Mouse (Mus musculus): ENCODE results near the gene Rorb. TPM values are rescaled to one million over a fixed set of nuclear protein-coding genes. Genes with fewer than 3 reads are reported as not detected.

Gene Rorb
- 0.01 TPM in 2 replicates for polyA plus RNA-seq (2015; fragmentation: Nextera tagmentation; extraction: Ambion mirVana)

DNA sequence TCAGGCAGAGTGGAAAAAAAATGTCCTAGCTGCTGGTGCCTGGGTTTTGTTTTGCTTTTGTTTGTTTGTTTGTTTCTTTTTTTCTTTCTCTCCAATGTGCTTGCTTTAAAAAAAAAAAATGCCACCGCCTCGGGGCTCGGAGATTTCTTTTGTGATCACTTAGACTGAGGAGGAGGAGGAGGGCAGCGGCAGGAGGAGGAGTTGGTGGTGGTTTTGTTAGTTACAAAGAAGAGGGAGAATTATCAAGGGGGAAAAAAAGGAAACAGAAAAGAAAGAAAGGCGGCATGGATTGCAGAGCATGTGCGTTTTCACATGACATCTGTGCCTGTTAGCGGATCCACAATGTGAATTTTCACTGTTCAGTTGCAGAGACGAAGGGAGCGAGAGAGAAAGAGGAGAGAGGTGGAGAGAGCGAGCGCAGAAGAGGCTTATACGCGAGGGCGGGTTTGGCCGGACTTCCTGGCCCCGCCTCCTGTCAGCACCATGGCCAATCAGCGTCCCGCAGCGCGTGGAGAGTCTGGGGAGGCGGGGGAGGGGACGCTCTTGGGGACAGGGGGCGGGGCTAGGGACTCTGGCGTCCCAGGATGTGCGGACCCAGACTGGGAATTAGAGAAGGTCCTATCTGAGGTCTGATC, at the start of gene Rorb:
Gene Rorb (minus strand): TSS at position 404 of the 635 bp plus-strand sequence.
- peak; percentile 87 for ATAC-seq (ENCODE audit: insufficient read depth)

DNA sequence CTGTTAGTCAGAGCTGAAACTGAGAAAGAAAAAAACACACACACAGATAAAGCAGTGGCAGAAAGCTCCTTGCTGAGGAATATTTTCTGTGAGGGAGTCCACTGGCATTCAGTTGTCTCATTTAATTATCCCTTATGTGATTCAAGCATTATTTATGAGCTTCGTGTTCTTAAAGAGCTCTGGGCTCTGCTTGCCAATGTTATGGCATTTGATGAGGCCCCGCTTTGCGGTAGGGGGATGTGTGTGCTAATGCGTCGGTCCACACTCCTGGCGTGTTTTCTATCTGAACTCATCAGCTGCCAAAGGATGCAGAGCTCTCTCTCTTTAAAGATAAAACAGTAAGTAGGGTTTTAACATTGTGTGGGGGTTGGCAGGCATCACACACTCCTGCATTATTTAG, 37.9 kb upstream of the Rorb start:
- Histone ChIP-seq H3K27ac (replicated peaks) (no peak overlapping the region), H3K36me3 (replicated peaks) (no peaks in the 10 kb centered on the region), H3K27me3 (no peaks in the 10 kb centered on the region), H3K9ac (no peak overlapping the region), H3K4me3 (replicated peaks) (no peak overlapping the region), H3K4me1 (replicated peaks) (no peaks in the 10 kb centered on the region), H3K9me3 (replicated peaks) (no peaks in the 10 kb centered on the region), H3K4me2 (no peak overlapping the region)
- WGBS (ENCODE audit: insufficient replicate concordance) = 72% methylated on average over 6 of the region's 6 CpGs
- no peak for ATAC-seq (ENCODE audit: insufficient read depth)

More for the DNA sequence above, at the start of gene Rorb:
- Histone ChIP-seq H3K4me3 (replicated peaks) (peak within 1 kb of the TSS; percentile 41), H3K4me2 (peak within 1 kb of the TSS; percentile 62), H3K36me3 (replicated peaks) (no peaks in the 10 kb centered on the region), H3K4me1 (replicated peaks) (peaks cover 16% of the 10 kb centered on the region), H3K27ac (replicated peaks) (no peak within 1 kb of the TSS), H3K27me3 (peaks cover 47% of the 10 kb centered on the region), H3K9ac (no peak within 1 kb of the TSS), H3K9me3 (replicated peaks) (no peaks in the 10 kb centered on the region)
- WGBS (ENCODE audit: insufficient replicate concordance) = under 1% methylated on average over 25 of the region's 25 CpGs

DNA sequence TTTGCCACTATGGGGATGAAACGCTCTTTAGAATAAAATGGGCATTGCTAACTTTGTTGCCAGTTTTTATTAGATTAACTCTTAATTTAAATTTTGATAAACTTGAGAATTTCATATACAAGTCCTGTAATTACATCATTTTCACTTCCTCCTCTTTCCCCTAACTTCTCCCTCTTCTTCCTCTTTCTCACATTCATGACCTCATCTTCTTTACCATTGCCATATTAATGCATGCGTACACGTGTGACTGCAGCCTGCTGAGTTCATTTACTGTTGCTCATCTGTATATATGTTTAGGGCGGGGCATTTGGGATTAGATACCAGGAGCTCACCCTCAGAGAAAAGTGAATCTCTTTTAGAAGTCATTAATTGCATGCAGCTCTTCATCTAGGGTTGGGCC, 33.5 kb upstream of the Rorb start:
- Histone ChIP-seq H3K27ac (replicated peaks) (no peak overlapping the region), H3K4me2 (no peak overlapping the region), H3K36me3 (replicated peaks) (no peaks in the 10 kb centered on the region), H3K9ac (no peak overlapping the region), H3K27me3 (no peaks in the 10 kb centered on the region), H3K4me3 (replicated peaks) (no peak overlapping the region), H3K9me3 (replicated peaks) (no peaks in the 10 kb centered on the region), H3K4me1 (replicated peaks) (no peaks in the 10 kb centered on the region)
- WGBS (ENCODE audit: insufficient replicate concordance) = 57% methylated on average over 4 of the region's 4 CpGs
- no peak for ATAC-seq (ENCODE audit: insufficient read depth)

DNA sequence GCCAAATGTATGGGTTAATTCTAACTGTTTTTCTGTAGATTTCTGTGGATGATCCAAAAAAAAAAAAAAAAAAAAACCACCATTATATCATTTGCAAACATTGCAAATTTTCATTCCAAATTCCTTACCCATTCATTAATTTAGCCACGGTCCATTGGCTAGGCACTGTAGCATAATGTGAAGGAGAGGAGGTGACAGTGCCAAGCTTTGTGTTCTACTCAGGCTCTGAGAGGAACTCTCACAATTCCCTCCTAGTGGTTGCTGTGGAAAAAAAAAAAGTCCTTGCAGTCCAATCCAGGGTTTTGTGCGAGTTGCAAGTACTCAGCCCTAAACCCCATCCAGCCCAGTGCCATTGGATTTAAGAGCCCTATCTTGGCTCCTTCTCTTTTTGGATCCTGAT, 25.9 kb upstream of the Rorb start:
- Histone ChIP-seq H3K9ac (no peak overlapping the region), H3K36me3 (replicated peaks) (no peaks in the 10 kb centered on the region), H3K4me1 (replicated peaks) (no peaks in the 10 kb centered on the region), H3K4me3 (replicated peaks) (no peak overlapping the region), H3K9me3 (replicated peaks) (no peaks in the 10 kb centered on the region), H3K27me3 (no peaks in the 10 kb centered on the region), H3K4me2 (no peak overlapping the region), H3K27ac (replicated peaks) (no peak overlapping the region)
- no peak for ATAC-seq (ENCODE audit: insufficient read depth)
- WGBS (ENCODE audit: insufficient replicate concordance) = 65% methylated on average over 2 of the region's 2 CpGs

DNA sequence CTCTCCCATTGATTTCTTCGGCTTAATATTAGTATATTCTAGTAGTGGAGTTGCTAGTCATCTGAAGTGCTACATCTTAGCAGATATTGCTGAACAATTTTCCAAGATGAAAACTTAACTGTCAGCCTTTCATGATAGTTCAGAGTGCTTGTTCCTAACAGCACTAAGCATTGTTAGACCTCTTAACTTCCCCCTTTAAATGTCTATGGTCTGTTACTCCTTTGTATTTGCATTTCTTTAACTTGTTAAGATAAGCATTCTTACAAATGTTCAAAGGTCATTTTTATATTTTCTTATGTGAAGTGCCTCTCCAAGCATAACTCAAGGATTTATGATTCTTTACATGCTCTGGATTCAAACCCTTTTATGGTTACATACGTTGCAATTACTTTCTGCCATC, 24.8 kb upstream of the Rorb start:
- Histone ChIP-seq H3K27ac (replicated peaks) (no peak overlapping the region), H3K4me2 (no peak overlapping the region), H3K27me3 (no peaks in the 10 kb centered on the region), H3K4me1 (replicated peaks) (no peaks in the 10 kb centered on the region), H3K9ac (no peak overlapping the region), H3K36me3 (replicated peaks) (no peaks in the 10 kb centered on the region), H3K9me3 (replicated peaks) (no peaks in the 10 kb centered on the region), H3K4me3 (replicated peaks) (no peak overlapping the region)
- ATAC-seq (ENCODE audit: insufficient read depth) = no peak
- WGBS (ENCODE audit: insufficient replicate concordance) = 61% methylated on average over 2 of the region's 2 CpGs

DNA sequence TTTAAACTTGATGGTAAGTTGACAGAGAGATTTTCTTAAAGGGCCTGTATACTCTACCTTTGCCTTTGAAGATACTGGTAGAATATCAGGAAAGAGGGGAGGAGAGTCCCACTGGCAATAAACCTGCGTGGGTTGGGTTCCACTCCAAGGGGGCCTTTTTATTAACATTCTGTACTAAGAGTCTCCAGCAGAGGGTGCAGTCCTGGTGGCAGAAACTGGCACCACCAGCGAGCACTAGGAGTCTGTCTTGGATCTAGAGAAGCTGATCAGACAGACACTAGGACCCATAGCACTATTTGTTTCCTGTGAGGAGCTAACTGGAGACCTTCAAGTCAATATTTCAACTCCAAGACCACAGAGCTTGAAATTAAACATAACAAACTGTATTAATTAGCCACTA, 11.3 kb upstream of the Rorb start:
- ATAC-seq (ENCODE audit: insufficient read depth) = no peak
- Histone ChIP-seq H3K4me1 (replicated peaks) (no peaks in the 10 kb centered on the region), H3K9ac (no peak overlapping the region), H3K36me3 (replicated peaks) (no peaks in the 10 kb centered on the region), H3K9me3 (replicated peaks) (no peaks in the 10 kb centered on the region), H3K4me3 (replicated peaks) (no peak overlapping the region), H3K27ac (replicated peaks) (no peak overlapping the region), H3K27me3 (no peaks in the 10 kb centered on the region), H3K4me2 (no peak overlapping the region)
- WGBS (ENCODE audit: insufficient replicate concordance) = 28% methylated on average over 2 of the region's 2 CpGs

DNA sequence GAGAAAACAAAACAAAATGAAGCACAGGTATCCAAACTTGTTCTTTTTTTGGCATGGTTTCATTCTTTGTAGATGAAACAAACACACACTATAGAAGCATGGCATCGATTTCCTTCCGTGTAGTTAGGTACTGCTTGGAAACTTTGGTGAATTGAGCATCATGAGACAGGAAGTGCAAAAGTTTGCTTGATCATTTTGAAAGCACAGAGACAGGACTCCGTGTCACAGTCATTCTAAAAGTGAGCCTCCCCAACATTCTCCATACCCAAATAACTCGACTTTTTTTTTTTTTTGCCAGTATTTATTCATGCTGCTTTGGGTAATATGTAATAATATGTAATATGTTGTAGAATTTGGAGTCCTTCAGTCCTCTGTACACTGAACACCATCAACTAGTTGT, 1.2 kb upstream of the Rorb start:
- H3K36me3 ChIP-seq (replicated peaks) = no peaks in the 10 kb centered on the region
- 42% methylated on average over 4 of the region's 4 CpGs for WGBS (ENCODE audit: insufficient replicate concordance)
- peaks cover 47% of the 10 kb centered on the region for H3K27me3 ChIP-seq
- H3K4me1 ChIP-seq (replicated peaks) = peaks cover 16% of the 10 kb centered on the region
- no peak overlapping the region for H3K4me3 ChIP-seq (replicated peaks)
- no peak overlapping the region for H3K4me2 ChIP-seq
- H3K27ac ChIP-seq (replicated peaks) = no peak overlapping the region
- H3K9ac ChIP-seq = no peak overlapping the region
- no peak for ATAC-seq (ENCODE audit: insufficient read depth)
- H3K9me3 ChIP-seq (replicated peaks) = no peaks in the 10 kb centered on the region

DNA sequence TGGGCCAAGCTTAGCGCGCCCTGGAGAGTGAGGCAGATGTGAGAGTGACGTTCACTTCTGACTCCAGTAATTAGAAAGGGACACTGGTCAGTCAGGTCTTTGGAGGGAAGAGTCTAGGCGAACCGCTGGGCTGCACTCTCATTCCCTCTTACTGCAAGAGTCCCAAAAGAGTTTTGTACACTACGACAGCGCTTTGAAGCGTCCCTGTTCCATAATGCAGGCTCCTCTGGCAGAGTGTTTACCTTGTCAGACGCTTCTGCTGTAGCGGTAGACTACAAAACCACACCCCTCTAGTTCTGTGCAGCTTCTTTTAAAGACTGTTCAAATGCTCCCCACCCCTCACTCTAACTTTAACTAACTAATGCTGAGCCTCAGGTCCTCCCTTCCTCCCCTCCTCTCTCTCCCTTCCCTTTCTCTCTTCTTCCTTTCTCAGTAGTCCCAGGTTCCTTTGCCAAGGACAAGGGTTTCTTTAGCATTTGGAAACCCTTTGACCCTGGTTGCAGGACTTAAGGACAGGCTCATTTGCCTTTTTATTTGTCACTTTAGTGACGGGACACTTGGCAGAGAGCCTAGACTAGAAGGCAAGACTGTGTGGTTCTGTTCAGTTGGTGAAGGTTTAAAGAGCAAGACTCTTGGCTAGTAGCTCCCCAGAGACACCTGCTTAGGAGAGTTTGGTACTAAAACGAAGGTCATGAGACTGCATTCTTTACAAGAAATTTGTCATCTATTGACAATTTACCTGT, 603 bp upstream of the Rorb start:
- no peak overlapping the region for H3K27ac ChIP-seq (replicated peaks)
- H3K27me3 ChIP-seq = peaks cover 47% of the 10 kb centered on the region
- H3K4me2 ChIP-seq = peak overlapping the region; percentile 62
- no peak overlapping the region for H3K9ac ChIP-seq
- H3K9me3 ChIP-seq (replicated peaks) = no peaks in the 10 kb centered on the region
- ATAC-seq (ENCODE audit: insufficient read depth) = 0 out of 2 replicates have a peak, but pooled peaks have one; percentile 5
- H3K36me3 ChIP-seq (replicated peaks) = no peaks in the 10 kb centered on the region
- H3K4me3 ChIP-seq (replicated peaks) = peak overlapping the region; percentile 41
- WGBS (ENCODE audit: insufficient replicate concordance) = 4% methylated on average over 12 of the region's 12 CpGs
- peaks cover 16% of the 10 kb centered on the region for H3K4me1 ChIP-seq (replicated peaks)

DNA sequence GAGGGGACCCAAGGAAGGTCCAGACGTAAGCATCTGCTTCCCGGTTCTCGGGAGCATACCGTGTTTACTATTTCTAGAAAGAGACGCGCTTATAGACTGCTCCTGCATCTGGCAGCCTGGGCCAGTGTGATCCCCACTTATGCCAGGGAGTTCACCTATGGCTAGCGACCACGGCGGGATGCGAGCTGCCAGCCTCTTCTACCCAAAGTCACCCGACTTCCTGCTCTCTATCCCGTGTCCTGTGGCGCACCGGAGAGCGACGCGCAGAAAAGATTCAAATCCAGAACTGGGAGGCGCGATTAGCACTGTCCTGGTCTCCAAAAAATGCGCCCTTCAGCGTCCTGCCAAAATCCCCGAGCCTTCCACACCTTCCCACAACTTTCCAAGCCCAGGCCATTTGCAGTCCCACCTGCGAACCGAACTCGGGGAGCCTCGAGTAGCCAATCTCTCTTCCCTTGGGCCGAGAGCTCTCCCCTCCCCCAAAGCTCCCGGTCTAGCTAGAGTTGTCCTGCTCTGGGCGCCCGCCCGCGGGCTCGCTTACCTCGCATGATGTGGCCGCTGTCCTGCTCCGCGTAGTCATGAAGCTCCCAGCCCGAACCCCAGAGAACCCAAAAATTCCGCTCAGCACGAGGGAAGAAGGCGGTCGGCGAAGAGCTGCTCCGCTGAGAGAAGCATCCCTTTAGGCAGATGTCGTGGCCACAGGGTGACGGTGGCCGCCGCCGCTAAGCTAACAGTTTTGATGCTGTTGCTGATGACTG, 806 bp downstream of the Rorb start:
- WGBS (ENCODE audit: insufficient replicate concordance) = 1% methylated on average over 49 of the region's 49 CpGs
- no peak overlapping the region for H3K9ac ChIP-seq
- ATAC-seq (ENCODE audit: insufficient read depth) = no peak
- no peak overlapping the region for H3K27ac ChIP-seq (replicated peaks)
- peaks cover 16% of the 10 kb centered on the region for H3K4me1 ChIP-seq (replicated peaks)
- peak overlapping the region; percentile 41 for H3K4me3 ChIP-seq (replicated peaks)
- peaks cover 47% of the 10 kb centered on the region for H3K27me3 ChIP-seq
- no peaks in the 10 kb centered on the region for H3K36me3 ChIP-seq (replicated peaks)
- peak overlapping the region; percentile 62 for H3K4me2 ChIP-seq
- H3K9me3 ChIP-seq (replicated peaks) = no peaks in the 10 kb centered on the region

DNA sequence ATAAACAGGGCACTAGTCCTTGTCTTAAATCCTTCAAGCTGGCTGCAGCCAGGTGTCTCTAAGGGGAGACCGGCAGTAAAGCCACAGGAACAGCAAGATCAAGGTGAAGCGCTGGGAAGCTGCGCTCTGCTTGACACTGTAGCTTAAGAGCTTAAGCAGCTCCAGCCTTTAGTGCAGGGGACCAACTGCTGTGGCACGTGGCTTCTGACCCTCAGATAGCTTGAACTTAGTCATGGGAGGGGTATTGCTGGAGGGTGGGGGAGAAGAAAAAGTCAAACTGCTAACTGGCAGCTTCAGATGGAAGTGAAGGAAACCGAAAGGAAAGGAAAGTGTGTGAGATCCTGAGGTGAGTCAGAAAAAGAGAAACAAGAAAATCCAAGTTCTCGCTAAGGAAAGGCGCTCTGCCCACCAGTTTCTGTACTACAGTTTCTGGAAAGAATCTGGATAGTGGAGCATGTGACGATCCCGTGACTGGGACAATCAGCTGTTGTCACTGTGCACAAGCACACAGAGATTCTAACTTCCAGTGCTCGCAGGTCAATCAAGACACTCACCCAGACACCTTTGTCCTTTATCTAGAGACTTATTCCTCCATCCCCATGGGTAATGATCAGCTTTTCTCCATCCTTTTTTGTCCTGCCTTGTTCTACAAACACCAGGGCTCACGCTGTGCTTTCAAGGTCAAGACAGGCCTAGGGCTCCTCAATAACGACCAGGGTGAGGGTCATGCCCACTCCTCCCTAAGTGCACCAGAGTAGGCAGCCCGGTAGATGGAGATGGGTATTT, 2.2 kb downstream of the Rorb start:
- no peak overlapping the region for H3K4me2 ChIP-seq
- H3K9me3 ChIP-seq (replicated peaks) = no peaks in the 10 kb centered on the region
- ATAC-seq (ENCODE audit: insufficient read depth) = no peak
- peaks cover 16% of the 10 kb centered on the region for H3K4me1 ChIP-seq (replicated peaks)
- peaks cover 47% of the 10 kb centered on the region for H3K27me3 ChIP-seq
- no peak overlapping the region for H3K4me3 ChIP-seq (replicated peaks)
- WGBS (ENCODE audit: insufficient replicate concordance) = 21% methylated on average over 13 of the region's 13 CpGs
- no peak overlapping the region for H3K27ac ChIP-seq (replicated peaks)
- H3K36me3 ChIP-seq (replicated peaks) = no peaks in the 10 kb centered on the region
- H3K9ac ChIP-seq = no peak overlapping the region

DNA sequence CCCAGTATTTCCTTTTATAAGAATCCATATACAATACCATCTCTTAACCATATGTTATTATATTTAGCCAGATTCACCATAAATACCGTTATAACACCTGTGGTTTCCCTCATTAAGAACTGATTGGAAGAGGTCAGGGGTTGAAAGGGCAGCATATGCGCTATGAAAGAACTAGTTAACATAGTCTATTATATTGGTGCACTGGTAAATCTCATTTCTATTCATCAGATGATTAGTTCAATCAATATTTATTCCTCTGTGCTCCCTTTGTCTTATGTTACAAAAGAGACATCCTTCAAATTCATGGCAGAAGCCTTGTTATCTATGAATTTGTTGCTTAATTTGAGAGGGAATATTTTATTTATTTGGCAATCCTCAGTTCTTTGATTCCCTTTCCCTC, 6.4 kb downstream of the Rorb start:
- H3K9ac ChIP-seq = no peak overlapping the region
- no peak overlapping the region for H3K27ac ChIP-seq (replicated peaks)
- H3K4me2 ChIP-seq = no peak overlapping the region
- H3K9me3 ChIP-seq (replicated peaks) = no peaks in the 10 kb centered on the region
- H3K36me3 ChIP-seq (replicated peaks) = no peaks in the 10 kb centered on the region
- 58% methylated on average over 2 of the region's 2 CpGs for WGBS (ENCODE audit: insufficient replicate concordance)
- H3K4me1 ChIP-seq (replicated peaks) = no peaks in the 10 kb centered on the region
- no peak for ATAC-seq (ENCODE audit: insufficient read depth)
- H3K4me3 ChIP-seq (replicated peaks) = no peak overlapping the region
- H3K27me3 ChIP-seq = peaks cover 22% of the 10 kb centered on the region
